Mouse (Mus musculus): ENCODE data around the gene Rbfox3. TPM values are rescaled to one million over a fixed set of nuclear protein-coding genes. Genes with fewer than 3 reads are reported as not detected.

Gene Rbfox3
- polyA plus RNA-seq, 2 experiments: 0.08 to 0.17 TPM

DNA sequence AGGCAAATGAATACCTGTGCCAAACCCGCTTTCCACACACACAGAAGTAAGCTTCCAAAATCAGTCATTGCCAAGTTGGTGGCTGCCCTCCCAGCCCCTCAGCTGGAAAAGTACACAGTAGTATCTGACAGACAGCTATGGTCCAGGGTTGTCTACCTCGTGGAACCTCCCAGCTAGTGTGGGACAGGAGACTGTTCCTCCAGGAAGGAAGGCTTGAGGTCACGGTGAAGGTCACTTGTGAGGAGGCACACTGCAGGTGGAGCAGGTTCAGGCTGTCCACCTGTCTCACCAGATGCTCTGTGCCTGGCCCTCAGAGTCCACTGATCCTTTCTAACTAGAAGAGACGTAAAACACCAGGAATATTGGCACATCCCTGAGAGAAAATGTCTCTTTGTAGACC, 21.9 kb downstream of the Rbfox3 start:
- ATAC-seq (ENCODE audit: insufficient read depth): no peak
- Histone ChIP-seq H3K4me1 (replicated peaks; ENCODE audit: control insufficient read depth in 2 of 2, insufficient read depth in 2 of 2, low read length in 1 of 2) (no peaks in the 10 kb centered on the region), H3K27ac (no peak overlapping the region), H3K9me3 (ENCODE audit: control insufficient read depth, low read length) (no peaks in the 10 kb centered on the region), H3K27me3 (ENCODE audit: control insufficient read depth, insufficient read depth, low read length) (no peaks in the 10 kb centered on the region), H3K4me2 (ENCODE audit: low read depth) (no peak overlapping the region), H3K36me3 (replicated peaks; ENCODE audit: control insufficient read depth, insufficient read depth, low read depth) (no peaks in the 10 kb centered on the region), H3K4me3 (ENCODE audit: insufficient read depth in 1 of 2, low read depth in 2 of 2, low read length in 2 of 2) (no peak overlapping the region), H3K9ac (replicated peaks) (no peak overlapping the region)
- no peak for DNase-seq (ENCODE audit: low read depth in 3 of 3, low spot score in 3 of 3)
- TF ChIP-seq EP300 (IDR thresholded peaks at IDR 0.05; ENCODE audit: low read depth) (no peak), CTCF (IDR thresholded peaks at IDR 0.05; ENCODE audit: low read depth) (no peak)
- 48% methylated on average over 4 of the region's 4 CpGs for WGBS (ENCODE audit: insufficient replicate concordance)

DNA sequence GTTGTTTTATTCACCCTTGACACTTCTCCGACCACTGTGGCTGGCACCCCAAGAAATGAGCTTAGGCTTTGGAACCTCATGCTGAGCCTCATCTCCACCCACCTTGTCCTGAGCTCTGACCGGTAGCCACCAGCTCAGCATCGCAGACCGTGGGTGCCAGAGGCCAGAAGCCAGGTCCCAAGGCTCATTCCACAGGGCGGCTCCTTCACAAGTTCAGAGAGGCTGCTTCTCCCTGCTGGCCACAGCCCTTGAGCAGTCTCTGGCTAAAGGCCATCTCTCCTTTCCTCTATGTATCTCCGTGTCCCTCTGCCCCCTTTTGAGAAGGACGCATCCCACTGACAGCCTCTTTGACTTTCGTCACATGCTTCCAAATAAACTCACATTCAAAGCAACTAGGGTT, 23.0 kb downstream of the Rbfox3 start:
- no peaks in the 10 kb centered on the region for H3K9me3 ChIP-seq (ENCODE audit: control insufficient read depth, low read length)
- TF ChIP-seq CTCF (IDR thresholded peaks at IDR 0.05; ENCODE audit: low read depth) (no peak), EP300 (IDR thresholded peaks at IDR 0.05; ENCODE audit: low read depth) (no peak)
- no peaks in the 10 kb centered on the region for H3K36me3 ChIP-seq (replicated peaks; ENCODE audit: control insufficient read depth, insufficient read depth, low read depth)
- no peak overlapping the region for H3K9ac ChIP-seq (replicated peaks)
- H3K4me2 ChIP-seq (ENCODE audit: low read depth): no peak overlapping the region
- no peak overlapping the region for H3K27ac ChIP-seq
- ATAC-seq (ENCODE audit: insufficient read depth): no peak
- no peaks in the 10 kb centered on the region for H3K4me1 ChIP-seq (replicated peaks; ENCODE audit: control insufficient read depth in 2 of 2, insufficient read depth in 2 of 2, low read length in 1 of 2)
- H3K4me3 ChIP-seq (ENCODE audit: insufficient read depth in 1 of 2, low read depth in 2 of 2, low read length in 2 of 2): no peak overlapping the region
- no peak for DNase-seq (ENCODE audit: low read depth in 3 of 3, low spot score in 3 of 3)
- 61% methylated on average over 8 of the region's 8 CpGs for WGBS (ENCODE audit: insufficient replicate concordance)
- no peaks in the 10 kb centered on the region for H3K27me3 ChIP-seq (ENCODE audit: control insufficient read depth, insufficient read depth, low read length)

DNA sequence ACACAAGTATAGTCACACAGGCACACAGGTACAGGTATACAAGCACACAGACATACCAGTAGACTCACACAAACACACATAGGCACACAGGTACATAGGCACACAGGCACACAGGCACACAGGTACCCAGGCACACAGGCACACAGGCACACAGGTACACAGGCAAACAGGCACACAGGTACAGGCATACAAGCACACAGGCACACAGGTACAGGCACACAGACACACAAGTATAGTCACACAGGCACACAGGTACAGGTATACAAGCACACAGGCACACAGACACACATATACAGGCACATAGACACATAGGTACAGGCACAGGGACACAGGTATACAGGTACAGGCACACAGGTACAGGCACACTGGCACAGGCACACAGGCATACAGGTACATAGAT, 24.2 kb downstream of the Rbfox3 start:
- Histone ChIP-seq H3K4me3 (ENCODE audit: insufficient read depth in 1 of 2, low read depth in 2 of 2, low read length in 2 of 2) (no peak overlapping the region), H3K9me3 (ENCODE audit: control insufficient read depth, low read length) (no peaks in the 10 kb centered on the region), H3K4me2 (ENCODE audit: low read depth) (no peak overlapping the region), H3K4me1 (replicated peaks; ENCODE audit: control insufficient read depth in 2 of 2, insufficient read depth in 2 of 2, low read length in 1 of 2) (no peaks in the 10 kb centered on the region), H3K27me3 (ENCODE audit: control insufficient read depth, insufficient read depth, low read length) (no peaks in the 10 kb centered on the region), H3K27ac (no peak overlapping the region), H3K36me3 (replicated peaks; ENCODE audit: control insufficient read depth, insufficient read depth, low read depth) (no peaks in the 10 kb centered on the region), H3K9ac (replicated peaks) (no peak overlapping the region)
- DNase-seq (ENCODE audit: low read depth in 3 of 3, low spot score in 3 of 3) (no peak), ATAC-seq (ENCODE audit: insufficient read depth) (no peak)
- TF ChIP-seq EP300 (IDR thresholded peaks at IDR 0.05; ENCODE audit: low read depth) (no peak), CTCF (IDR thresholded peaks at IDR 0.05; ENCODE audit: low read depth) (no peak)

DNA sequence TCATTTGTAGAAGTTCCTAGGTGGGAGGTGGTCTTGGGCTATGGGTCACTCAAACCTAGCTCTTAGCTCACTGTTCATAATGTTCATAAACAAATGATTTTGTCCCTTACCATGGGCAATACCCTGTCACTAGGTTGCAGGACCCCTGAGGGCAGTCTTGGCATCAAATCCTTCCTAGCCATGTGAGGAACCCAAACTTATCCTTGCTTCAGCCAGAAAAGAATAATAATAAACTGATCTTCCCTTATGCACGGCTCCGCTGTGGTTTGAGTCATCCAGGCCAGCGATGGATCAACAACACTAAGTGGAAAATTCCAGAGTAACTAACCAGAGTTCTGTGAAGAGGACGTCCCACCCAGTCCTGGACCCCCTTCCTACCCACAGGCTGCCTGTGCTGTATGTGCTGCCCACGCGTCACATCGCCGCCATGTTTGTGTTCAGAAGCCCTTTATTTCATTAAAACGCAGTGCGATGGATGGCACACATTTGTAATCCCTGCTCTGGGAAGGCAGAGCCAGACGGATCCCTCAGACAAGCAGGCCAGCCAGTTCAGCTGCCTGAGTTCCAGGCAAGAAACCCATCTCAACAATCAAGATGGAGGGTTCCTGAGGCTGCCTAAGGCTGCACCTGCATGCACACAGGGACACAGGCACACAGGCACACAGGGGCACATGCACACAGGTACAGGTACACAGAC, 25.0 kb downstream of the Rbfox3 start:
- H3K9me3 ChIP-seq (ENCODE audit: control insufficient read depth, low read length): no peaks in the 10 kb centered on the region
- H3K4me3 ChIP-seq (ENCODE audit: insufficient read depth in 1 of 2, low read depth in 2 of 2, low read length in 2 of 2): no peak overlapping the region
- TF ChIP-seq CTCF (IDR thresholded peaks at IDR 0.05; ENCODE audit: low read depth): no peak
- no peak for TF ChIP-seq EP300 (IDR thresholded peaks at IDR 0.05; ENCODE audit: low read depth)
- no peak for DNase-seq (ENCODE audit: low read depth in 3 of 3, low spot score in 3 of 3)
- no peak overlapping the region for H3K27ac ChIP-seq
- no peaks in the 10 kb centered on the region for H3K4me1 ChIP-seq (replicated peaks; ENCODE audit: control insufficient read depth in 2 of 2, insufficient read depth in 2 of 2, low read length in 1 of 2)
- no peaks in the 10 kb centered on the region for H3K36me3 ChIP-seq (replicated peaks; ENCODE audit: control insufficient read depth, insufficient read depth, low read depth)
- 75% methylated on average over 11 of the region's 11 CpGs for WGBS (ENCODE audit: insufficient replicate concordance)
- H3K4me2 ChIP-seq (ENCODE audit: low read depth): no peak overlapping the region
- no peaks in the 10 kb centered on the region for H3K27me3 ChIP-seq (ENCODE audit: control insufficient read depth, insufficient read depth, low read length)
- no peak for ATAC-seq (ENCODE audit: insufficient read depth)
- H3K9ac ChIP-seq (replicated peaks): no peak overlapping the region

DNA sequence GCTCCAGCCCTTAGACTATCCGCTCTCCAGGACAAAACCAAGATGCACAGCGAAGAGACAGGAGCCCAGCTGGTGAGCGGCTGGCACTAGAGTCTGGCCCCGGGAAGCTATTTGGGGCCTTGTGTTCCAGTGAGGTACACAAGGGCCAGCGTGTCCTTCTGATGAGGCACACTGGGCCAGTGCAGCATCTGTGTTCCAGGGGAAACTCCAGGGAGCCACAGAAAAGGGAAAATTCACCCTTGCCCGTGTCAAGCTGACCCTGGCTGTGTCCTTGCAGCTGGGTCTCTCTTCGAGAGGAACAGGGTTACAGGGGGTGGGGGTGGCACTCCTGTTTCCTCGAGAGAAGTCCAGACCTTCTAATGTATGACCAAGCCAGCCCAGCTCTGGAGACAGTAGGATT, 25.8 kb downstream of the Rbfox3 start:
- no peaks in the 10 kb centered on the region for H3K4me1 ChIP-seq (replicated peaks; ENCODE audit: control insufficient read depth in 2 of 2, insufficient read depth in 2 of 2, low read length in 1 of 2)
- H3K9me3 ChIP-seq (ENCODE audit: control insufficient read depth, low read length): no peaks in the 10 kb centered on the region
- ATAC-seq (ENCODE audit: insufficient read depth): no peak
- WGBS (ENCODE audit: insufficient replicate concordance): 59% methylated on average over 8 of the region's 8 CpGs
- no peak overlapping the region for H3K4me3 ChIP-seq (ENCODE audit: insufficient read depth in 1 of 2, low read depth in 2 of 2, low read length in 2 of 2)
- no peak overlapping the region for H3K4me2 ChIP-seq (ENCODE audit: low read depth)
- no peak overlapping the region for H3K9ac ChIP-seq (replicated peaks)
- no peak overlapping the region for H3K27ac ChIP-seq
- no peak for DNase-seq (ENCODE audit: low read depth in 3 of 3, low spot score in 3 of 3)
- no peak for TF ChIP-seq CTCF (IDR thresholded peaks at IDR 0.05; ENCODE audit: low read depth)
- TF ChIP-seq EP300 (IDR thresholded peaks at IDR 0.05; ENCODE audit: low read depth): no peak
- H3K27me3 ChIP-seq (ENCODE audit: control insufficient read depth, insufficient read depth, low read length): no peaks in the 10 kb centered on the region
- H3K36me3 ChIP-seq (replicated peaks; ENCODE audit: control insufficient read depth, insufficient read depth, low read depth): no peaks in the 10 kb centered on the region

Measured in liver, embryonic 14.5 days (tissue).